Mouse (Mus musculus): Measurements from ENCODE around the gene 4931428L18Rik. TPM values are rescaled to one million over a fixed set of nuclear protein-coding genes. Genes with fewer than 3 reads are reported as not detected.
A peak's percentile ranks its signal among the peaks of the same experiment; 100 is the strongest.

The 4931428L18Rik gene
- 0.76 and 1.0 TPM in 2 replicates for polyA plus RNA-seq (2011; ENCODE audit: insufficient read depth, insufficient read length, low read depth, missing spikeins)

GRCm38 (mm10) chr1:31222564-31222963, at the start of gene 4931428L18Rik, which contains the start of gene Pih1d3:
Gene 4931428L18Rik, minus strand, starts transcription at chr1:31222684.
Gene Pih1d3, plus strand, starts transcription at chr1:31222838.
- peak within 1 kb of the TSS; percentile 21; the same call in 1 of the 2 replicates for H3K4me3 ChIP-seq (ENCODE audit: low read depth, low read length)
- H3K9me3 ChIP-seq (replicated peaks; ENCODE audit: control insufficient read depth, insufficient read depth, low read length, poor library complexity, severe bottlenecking), result no peaks in the 10 kb centered on the region
- no peak within 1 kb of the TSS for H3K27ac ChIP-seq (ENCODE audit: insufficient read depth, low read length)
- no peak within 1 kb of the TSS for H3K9ac ChIP-seq (ENCODE audit: low read depth, poor library complexity, severe bottlenecking)
- H3K4me1 ChIP-seq (ENCODE audit: control insufficient read depth, insufficient read depth, low read length), result no peaks in the 10 kb centered on the region
- TF ChIP-seq POLR2A (IDR thresholded peaks at IDR 0.05; ENCODE audit: insufficient read depth, low read length) (no peak), EP300 (IDR thresholded peaks at IDR 0.05; ENCODE audit: insufficient read depth, low read depth, low read length) (no peak), CTCF (IDR thresholded peaks at IDR 0.05; ENCODE audit: low read depth, low read length) (no peak)
- H3K27me3 ChIP-seq (ENCODE audit: control insufficient read depth, insufficient read depth, low read length, poor library complexity, severe bottlenecking), result no peaks in the 10 kb centered on the region
- no peaks in the 10 kb centered on the region for H3K36me3 ChIP-seq (ENCODE audit: control insufficient read depth, insufficient read depth, low read length, poor library complexity, severe bottlenecking)

DNA sequence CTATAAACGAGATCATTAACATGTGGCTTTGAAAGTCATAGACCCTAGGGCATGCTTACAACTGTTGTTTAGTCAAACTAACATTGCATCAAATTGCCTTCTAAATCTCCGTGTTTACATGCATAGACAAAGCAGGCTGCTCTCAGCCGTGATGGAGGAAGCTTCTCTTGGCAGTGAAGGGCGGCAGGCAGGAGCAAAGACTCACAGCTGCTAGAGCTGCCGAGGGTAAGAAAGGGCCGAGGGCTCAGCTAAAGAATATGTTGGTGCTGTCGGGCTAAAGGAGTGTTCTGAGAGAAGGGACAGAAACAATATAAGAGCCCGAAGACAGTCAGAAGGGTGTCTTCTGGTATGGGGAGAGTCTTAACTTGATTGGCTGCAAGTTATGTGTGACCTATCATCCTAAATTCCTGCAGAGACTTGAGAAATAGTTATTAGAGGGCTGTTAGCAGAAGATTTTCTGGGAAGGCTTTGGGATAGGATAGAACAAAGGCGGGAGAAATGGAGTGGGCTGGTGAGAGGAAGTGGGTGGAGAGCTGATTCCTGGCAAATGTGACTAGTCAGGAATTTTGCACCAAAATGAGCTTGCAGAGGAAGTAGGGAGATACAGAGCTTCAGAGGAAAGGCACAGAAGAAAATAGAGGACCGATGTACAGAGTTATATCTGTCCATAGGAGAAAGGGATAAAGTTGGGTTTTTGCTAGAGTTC, 37.9 kb upstream of the 4931428L18Rik start:
- no peaks in the 10 kb centered on the region for H3K27me3 ChIP-seq (ENCODE audit: control insufficient read depth, insufficient read depth, low read length, poor library complexity, severe bottlenecking)
- H3K4me1 ChIP-seq (ENCODE audit: control insufficient read depth, insufficient read depth, low read length), result no peaks in the 10 kb centered on the region
- no peak overlapping the region for H3K9ac ChIP-seq (ENCODE audit: low read depth, poor library complexity, severe bottlenecking)
- H3K36me3 ChIP-seq (ENCODE audit: control insufficient read depth, insufficient read depth, low read length, poor library complexity, severe bottlenecking), result no peaks in the 10 kb centered on the region
- TF ChIP-seq POLR2A (IDR thresholded peaks at IDR 0.05; ENCODE audit: insufficient read depth, low read length) (no peak), EP300 (IDR thresholded peaks at IDR 0.05; ENCODE audit: insufficient read depth, low read depth, low read length) (no peak), CTCF (IDR thresholded peaks at IDR 0.05; ENCODE audit: low read depth, low read length) (no peak)
- H3K4me3 ChIP-seq (ENCODE audit: low read depth, low read length), result no peak overlapping the region
- H3K9me3 ChIP-seq (replicated peaks; ENCODE audit: control insufficient read depth, insufficient read depth, low read length, poor library complexity, severe bottlenecking), result peaks cover 6% of the 10 kb centered on the region; the same call in 1 of the 2 replicates
- no peak overlapping the region for H3K27ac ChIP-seq (ENCODE audit: insufficient read depth, low read length)

DNA sequence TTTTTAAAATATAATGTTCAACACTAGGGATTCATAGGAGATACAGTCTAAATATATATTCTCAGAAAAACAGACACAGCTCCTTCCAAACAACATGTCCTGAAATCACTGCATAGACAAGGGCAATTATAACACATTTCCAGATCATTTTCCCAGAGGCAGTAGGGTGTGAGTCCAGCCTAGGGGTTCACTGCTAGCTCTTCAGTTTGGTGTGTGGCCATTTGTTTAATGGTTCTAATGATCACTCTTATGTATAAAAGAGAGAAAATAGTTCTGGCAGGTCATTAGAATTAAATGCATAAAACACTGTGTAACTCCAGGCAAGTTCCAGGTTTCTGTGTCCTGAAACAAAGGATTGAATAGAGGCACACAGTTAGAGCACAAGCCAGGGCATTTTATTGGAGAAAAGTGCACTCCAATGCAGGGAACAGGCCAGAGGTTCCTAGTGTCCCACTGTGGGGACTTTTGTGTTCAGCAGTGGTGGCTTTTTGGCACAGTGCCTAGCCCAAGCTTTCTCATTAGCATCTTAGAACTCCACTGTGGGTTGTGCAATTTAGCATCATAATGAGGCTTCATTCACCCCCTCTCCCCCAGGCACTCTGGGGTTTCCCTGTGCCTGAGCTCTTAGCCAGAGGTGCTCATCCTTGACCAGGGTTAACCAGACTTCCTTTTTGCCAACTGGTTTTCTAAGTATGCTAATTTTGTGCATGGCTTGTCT, 11.0 kb upstream of the 4931428L18Rik start:
- TF ChIP-seq CTCF (IDR thresholded peaks at IDR 0.05; ENCODE audit: low read depth, low read length) (no peak), EP300 (IDR thresholded peaks at IDR 0.05; ENCODE audit: insufficient read depth, low read depth, low read length) (peak; percentile 76)
- H3K36me3 ChIP-seq (ENCODE audit: control insufficient read depth, insufficient read depth, low read length, poor library complexity, severe bottlenecking), result no peaks in the 10 kb centered on the region

GRCm38 (mm10) chr1:31220599-31221250, 1.8 kb downstream of the 4931428L18Rik start:
- TF ChIP-seq EP300 (IDR thresholded peaks at IDR 0.05; ENCODE audit: insufficient read depth, low read depth, low read length), result no peak
- TF ChIP-seq POLR2A (IDR thresholded peaks at IDR 0.05; ENCODE audit: insufficient read depth, low read length), result no peak
- TF ChIP-seq CTCF (IDR thresholded peaks at IDR 0.05; ENCODE audit: low read depth, low read length), result no peak
- Histone ChIP-seq H3K27ac (ENCODE audit: insufficient read depth, low read length) (no peak overlapping the region), H3K4me3 (ENCODE audit: low read depth, low read length) (no peak overlapping the region)

More for the DNA sequence above, 11.0 kb upstream of the 4931428L18Rik start:
- Histone ChIP-seq H3K9me3 (replicated peaks; ENCODE audit: control insufficient read depth, insufficient read depth, low read length, poor library complexity, severe bottlenecking) (no peaks in the 10 kb centered on the region), H3K27me3 (ENCODE audit: control insufficient read depth, insufficient read depth, low read length, poor library complexity, severe bottlenecking) (no peaks in the 10 kb centered on the region), H3K27ac (ENCODE audit: insufficient read depth, low read length) (peak overlapping the region; percentile 33; the same call in 1 of the 2 replicates), H3K4me3 (ENCODE audit: low read depth, low read length) (no peak overlapping the region), H3K9ac (ENCODE audit: low read depth, poor library complexity, severe bottlenecking) (no peak overlapping the region), H3K4me1 (ENCODE audit: control insufficient read depth, insufficient read depth, low read length) (no peaks in the 10 kb centered on the region)

GRCm38 (mm10) chr1:31214831-31215230, 7.7 kb downstream of the 4931428L18Rik start:
- Histone ChIP-seq H3K9ac (ENCODE audit: low read depth, poor library complexity, severe bottlenecking) (no peak overlapping the region), H3K4me1 (ENCODE audit: control insufficient read depth, insufficient read depth, low read length) (no peaks in the 10 kb centered on the region), H3K27me3 (ENCODE audit: control insufficient read depth, insufficient read depth, low read length, poor library complexity, severe bottlenecking) (no peaks in the 10 kb centered on the region), H3K27ac (ENCODE audit: insufficient read depth, low read length) (no peak overlapping the region), H3K4me3 (ENCODE audit: low read depth, low read length) (no peak overlapping the region), H3K9me3 (replicated peaks; ENCODE audit: control insufficient read depth, insufficient read depth, low read length, poor library complexity, severe bottlenecking) (no peaks in the 10 kb centered on the region), H3K36me3 (ENCODE audit: control insufficient read depth, insufficient read depth, low read length, poor library complexity, severe bottlenecking) (no peaks in the 10 kb centered on the region)
- TF ChIP-seq CTCF (IDR thresholded peaks at IDR 0.05; ENCODE audit: low read depth, low read length) (no peak), EP300 (IDR thresholded peaks at IDR 0.05; ENCODE audit: insufficient read depth, low read depth, low read length) (no peak), POLR2A (IDR thresholded peaks at IDR 0.05; ENCODE audit: insufficient read depth, low read length) (no peak)

More at GRCm38 (mm10) chr1:31220599-31221250, 1.8 kb downstream of the 4931428L18Rik start:
- H3K36me3 ChIP-seq (ENCODE audit: control insufficient read depth, insufficient read depth, low read length, poor library complexity, severe bottlenecking), result no peaks in the 10 kb centered on the region
- H3K9ac ChIP-seq (ENCODE audit: low read depth, poor library complexity, severe bottlenecking), result no peak overlapping the region
- H3K4me1 ChIP-seq (ENCODE audit: control insufficient read depth, insufficient read depth, low read length), result no peaks in the 10 kb centered on the region
- H3K9me3 ChIP-seq (replicated peaks; ENCODE audit: control insufficient read depth, insufficient read depth, low read length, poor library complexity, severe bottlenecking), result no peaks in the 10 kb centered on the region
- H3K27me3 ChIP-seq (ENCODE audit: control insufficient read depth, insufficient read depth, low read length, poor library complexity, severe bottlenecking), result no peaks in the 10 kb centered on the region

Data from ES-Bruce4 (cell line).